Comparison of ENCODE assay signal across 22 mouse cellular contexts in the genomic region with DNA sequence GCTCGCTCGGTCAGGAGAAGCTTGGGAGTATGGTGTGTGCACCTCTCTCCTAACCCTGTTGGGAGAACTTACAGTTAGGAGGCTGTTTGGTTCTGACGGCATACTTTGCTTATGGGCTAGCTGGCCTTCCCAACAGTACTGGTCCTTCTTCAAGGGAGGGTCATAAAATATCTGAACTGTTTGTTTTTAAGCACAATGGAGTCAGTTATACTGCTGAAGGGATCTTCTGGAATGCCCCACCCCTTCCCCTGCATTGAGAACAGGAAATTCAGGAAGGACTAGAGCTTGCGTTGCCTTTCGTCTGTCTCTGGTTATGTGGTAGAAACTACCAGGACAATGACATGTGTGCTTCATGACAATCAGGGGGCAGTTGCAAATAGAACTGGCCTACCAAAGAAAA. TPM values are rescaled to one million over a fixed set of nuclear protein-coding genes. Genes with fewer than 3 reads are reported as not detected.
DNase-seq lines count a peak whose midpoint lies in the region; ATAC-seq lines count a peak whose summit lies in the region.
"Had no signal": no experiment of that assay in that cellular context is flagged by ENCODE, and none has a peak within 500 bp of the region (broad histone marks: within the 10 kb centered on the region; RNA-seq: fewer than 3 reads in every experiment).

No protein-coding gene starts in this region.

- no peak overlapping the region for H3K9ac ChIP-seq in lung, embryonic 15.5 days
- no peak overlapping the region for H3K9ac ChIP-seq in embryonic facial prominence, embryonic 15.5 days
- H3K9ac ChIP-seq in stomach, embryonic 14.5 days (replicated peaks; ENCODE audit: low read depth, low read length) = no peak overlapping the region
- H3K9ac ChIP-seq: forebrain, embryonic 12.5 days; hindbrain, embryonic 15.5 days; limb, embryonic 13.5 days; liver, embryonic 12.5 days; midbrain, embryonic 13.5 days; neural tube, embryonic 12.5 days had no signal

- H3K9me3 ChIP-seq in heart, embryonic 10.5 days = no peaks in the 10 kb centered on the region
- H3K9me3 ChIP-seq in lung, embryonic 15.5 days = no peaks in the 10 kb centered on the region
- H3K9me3 ChIP-seq in embryonic facial prominence, embryonic 15.5 days (replicated peaks) = no peaks in the 10 kb centered on the region
- H3K9me3 ChIP-seq in stomach, embryonic 14.5 days (ENCODE audit: control insufficient read depth, low read depth, low read length) = no peaks in the 10 kb centered on the region
- H3K9me3 ChIP-seq: forebrain, embryonic 12.5 days; hindbrain, embryonic 15.5 days; limb, embryonic 13.5 days; liver, embryonic 12.5 days; midbrain, embryonic 13.5 days; neural tube, embryonic 12.5 days had no signal

- 66% methylated on average over 5 of the region's 5 CpGs for WGBS in heart, embryonic 10.5 days
- 50% methylated on average over 5 of the region's 5 CpGs for WGBS in lung, embryonic 15.5 days
- WGBS in embryonic facial prominence, embryonic 15.5 days = 64% methylated on average over 5 of the region's 5 CpGs
- WGBS in stomach, embryonic 14.5 days = 57% methylated on average over 5 of the region's 5 CpGs

- H3K27me3 ChIP-seq in heart, embryonic 10.5 days (ENCODE audit: insufficient read depth, poor library complexity, severe bottlenecking) = no peaks in the 10 kb centered on the region
- H3K27me3 ChIP-seq in lung, embryonic 15.5 days = no peaks in the 10 kb centered on the region
- no peaks in the 10 kb centered on the region for H3K27me3 ChIP-seq in embryonic facial prominence, embryonic 15.5 days
- no peaks in the 10 kb centered on the region for H3K27me3 ChIP-seq in stomach, embryonic 14.5 days (ENCODE audit: control insufficient read depth, insufficient read depth, low read length)
- H3K27me3 ChIP-seq: forebrain, embryonic 12.5 days; hindbrain, embryonic 15.5 days; limb, embryonic 13.5 days; liver, embryonic 12.5 days; midbrain, embryonic 13.5 days; neural tube, embryonic 12.5 days had no signal

- H3K36me3 ChIP-seq in heart, embryonic 10.5 days = no peaks in the 10 kb centered on the region
- no peaks in the 10 kb centered on the region for H3K36me3 ChIP-seq in lung, embryonic 15.5 days
- no peaks in the 10 kb centered on the region for H3K36me3 ChIP-seq in embryonic facial prominence, embryonic 15.5 days
- H3K36me3 ChIP-seq in stomach, embryonic 14.5 days (ENCODE audit: control insufficient read depth, insufficient read depth, low read length) = no peaks in the 10 kb centered on the region
- H3K36me3 ChIP-seq: forebrain, embryonic 12.5 days; hindbrain, embryonic 15.5 days; limb, embryonic 13.5 days; liver, embryonic 12.5 days; midbrain, embryonic 13.5 days; neural tube, embryonic 12.5 days had no signal

- peak; percentile 58 for DNase-seq in heart, embryonic 10.5 days (ENCODE audit: low spot score)
- no peak for DNase-seq in heart, postnatal 25 days (ENCODE audit: low spot score)
- DNase-seq in lung, postnatal 14 days = no peak
- DNase-seq: adrenal gland, postnatal 36 days; cerebellum, adult 9-10 months; gastrocnemius, postnatal 36 days; kidney, adult 11 months; layer of hippocampus, adult 9-11 months had no signal

- peaks cover 9% of the 10 kb centered on the region for H3K4me1 ChIP-seq in heart, embryonic 10.5 days
- peaks cover 17% of the 10 kb centered on the region for H3K4me1 ChIP-seq in lung, embryonic 15.5 days
- peaks cover 25% of the 10 kb centered on the region; the same call in 1 of the 2 replicates for H3K4me1 ChIP-seq in embryonic facial prominence, embryonic 15.5 days
- peaks cover 10% of the 10 kb centered on the region; the same call in 1 of the 2 replicates for H3K4me1 ChIP-seq in stomach, embryonic 14.5 days (ENCODE audit: control insufficient read depth, insufficient read depth, low read length)
- H3K4me1 ChIP-seq: liver, embryonic 12.5 days; megakaryocyte, embryonic 14.5 days; neural tube, embryonic 12.5 days had no signal

- intact Hi-C loops in heart, postnatal 25 days (cut with DNase I) = no loop called here

- H3K4me3 ChIP-seq in heart, embryonic 10.5 days = no peak overlapping the region
- no peak overlapping the region for H3K4me3 ChIP-seq in lung, embryonic 15.5 days
- H3K4me3 ChIP-seq in embryonic facial prominence, embryonic 15.5 days (replicated peaks) = no peak overlapping the region
- no peak overlapping the region for H3K4me3 ChIP-seq in stomach, embryonic 14.5 days (ENCODE audit: low read depth, low read length)
- H3K4me3 ChIP-seq: forebrain, embryonic 12.5 days; hindbrain, embryonic 15.5 days; limb, embryonic 13.5 days; liver, embryonic 12.5 days; megakaryocyte, embryonic 14.5 days; midbrain, embryonic 13.5 days; neural tube, embryonic 12.5 days had no signal

- H3K27ac ChIP-seq in heart, embryonic 10.5 days = no peak overlapping the region
- H3K27ac ChIP-seq in lung, embryonic 15.5 days = peak overlapping the region; percentile 80
- peak overlapping the region; percentile 30; the same call in 1 of the 2 replicates for H3K27ac ChIP-seq in embryonic facial prominence, embryonic 15.5 days (replicated peaks)
- peak overlapping the region; percentile 71; the same call in 1 of the 2 replicates for H3K27ac ChIP-seq in stomach, embryonic 14.5 days (ENCODE audit: low read length)
- H3K27ac ChIP-seq: forebrain, embryonic 12.5 days; hindbrain, embryonic 15.5 days; limb, embryonic 13.5 days; liver, embryonic 12.5 days; midbrain, embryonic 13.5 days; neural tube, embryonic 12.5 days had no signal

- no peak for ATAC-seq in lung, embryonic 15.5 days (ENCODE audit: borderline replicate concordance, extremely low read depth, low FRiP score, low TSS enrichment)
- ATAC-seq in embryonic facial prominence, embryonic 15.5 days (ENCODE audit: insufficient number of reproducible peaks, low FRiP score, low TSS enrichment, low read depth) = no peak
- peak; percentile 56; the same call in 1 of the 2 replicates for ATAC-seq in stomach, embryonic 14.5 days (ENCODE audit: insufficient number of reproducible peaks, insufficient read depth, low FRiP score, low read depth)
- no peak for ATAC-seq in megakaryocyte progenitor cell, adult 5-6 weeks (replicated peaks; ENCODE audit: poor library complexity)
- ATAC-seq in monocyte, adult 5-6 weeks (replicated peaks; ENCODE audit: insufficient number of reproducible peaks, low FRiP score, low TSS enrichment, poor library complexity, severe bottlenecking) = no peak
- ATAC-seq: CD4-positive, CD25-positive, alpha-beta regulatory T cell, adult 4 months; liver, embryonic 12.5 days; midbrain, embryonic 13.5 days had no signal

- 0 out of 2 replicates have a peak overlapping the region, but pooled peaks have one; percentile 19 for H3K4me2 ChIP-seq in lung, embryonic 15.5 days
- H3K4me2 ChIP-seq in embryonic facial prominence, embryonic 15.5 days (replicated peaks) = no peak overlapping the region
- no peak overlapping the region for H3K4me2 ChIP-seq in stomach, embryonic 14.5 days (replicated peaks; ENCODE audit: low read depth, low read length)
- H3K4me2 ChIP-seq: forebrain, embryonic 12.5 days; hindbrain, embryonic 15.5 days; limb, embryonic 13.5 days; liver, embryonic 12.5 days; midbrain, embryonic 13.5 days; neural tube, embryonic 12.5 days had no signal

RNA-seq across cellular contexts. Expression of a gene that starts 31.9 kb away (rescaled TPM):
- 0.05 TPM in 2 replicates for polyA plus RNA-seq in heart, embryonic 10.5 days (2016; fragmentation: Nextera tagmentation; extraction: Ambion mirVana)
- total RNA-seq in heart, postnatal 25 days (2021) = under 1 TPM; 0.52 to 0.53 TPM
- polyA plus RNA-seq in lung, embryonic 15.5 days (2015; fragmentation: Nextera tagmentation; extraction: Ambion mirVana) = 0.19 and 0.50 TPM in 2 replicates
- polyA plus RNA-seq in embryonic facial prominence, embryonic 15.5 days (2015; fragmentation: Nextera tagmentation; extraction: Ambion mirVana) = 0.70 and 0.80 TPM in 2 replicates
- polyA plus RNA-seq in stomach, embryonic 14.5 days (2014; fragmentation: Nextera tagmentation; extraction: Ambion mirVana) = 1.7 and 2.0 TPM in 2 replicates
- not detected in 2 replicates for total RNA-seq in megakaryocyte progenitor cell, adult 5-6 weeks (2015)
- total RNA-seq in megakaryocyte progenitor cell, adult 5-6 weeks (2017) = not detected in 2 replicates
- total RNA-seq in monocyte, adult 5-6 weeks (2017) = not detected in 3 replicates
- total RNA-seq: hematopoietic stem cell, adult 5-6 weeks had no signal
- polyA plus RNA-seq: CD4-positive, CD25-positive, alpha-beta regulatory T cell, adult 4 months; forebrain, embryonic 12.5 days; hindbrain, embryonic 15.5 days; liver, embryonic 12.5 days; midbrain, embryonic 13.5 days; neural tube, embryonic 12.5 days had no signal
